Mouse (Mus musculus): ENCODE measurements at regions not wholly inside any gene's neighbourhood (a gene's known extent, or its start where the extent isn't known, plus 50 kb on each side); places are given as distances from the start of the nearest gene placed in this dataset.

GRCm38 (mm10) chr13:28797617-28798475 is 155.7 kb downstream of the Sox4 start:
- DNase-seq (ENCODE audit: low read depth, low spot score) = no peak

- DNase-seq (ENCODE audit: low read depth, low spot score) = no peak
Observed at GRCm38 (mm10) chr13:28795274-28795673, 158.2 kb downstream of the Sox4 start.

GRCm38 (mm10) chr13:28794547-28794946 is 159.0 kb downstream of the Sox4 start:
- no peak for DNase-seq (ENCODE audit: low read depth, low spot score)

DNA sequence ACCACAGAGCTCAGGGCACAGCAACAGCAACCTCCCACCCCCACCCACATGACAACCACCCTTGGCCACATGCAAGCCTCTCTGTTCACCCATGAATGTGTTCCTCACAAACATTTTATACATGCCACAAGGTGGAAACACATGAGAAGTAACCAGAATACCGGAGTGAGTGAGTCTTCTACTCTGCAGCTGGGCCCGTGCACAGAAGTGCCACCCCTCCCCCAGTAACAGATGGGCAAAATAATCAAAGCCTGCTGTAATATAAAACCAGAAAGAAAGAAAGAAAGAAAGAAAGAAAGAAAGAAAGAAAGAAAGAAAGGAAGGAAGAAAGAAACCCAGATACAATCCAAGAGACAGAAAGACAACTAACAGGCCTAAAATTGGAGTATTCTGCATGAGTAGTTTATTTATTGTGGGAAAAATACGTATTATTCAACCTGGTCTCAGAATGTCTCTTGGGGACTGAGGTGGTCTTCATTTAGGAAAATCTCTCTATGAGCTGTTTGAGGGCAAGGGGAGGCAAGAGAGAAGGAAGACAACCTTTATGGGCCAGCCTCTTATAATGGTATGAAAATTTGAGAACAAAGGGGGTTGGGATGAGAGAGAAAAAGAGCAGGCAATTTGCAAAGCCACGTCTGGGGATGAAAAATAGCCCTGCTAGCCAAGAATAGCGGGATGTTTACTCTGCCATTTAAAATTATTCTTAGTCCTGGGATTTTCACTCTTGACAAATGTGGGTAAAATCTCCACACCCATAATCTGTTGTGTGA is 160.2 kb downstream of the Sox4 start:
- DNase-seq (ENCODE audit: low read depth, low spot score) = peak; percentile 54

- DNase-seq (ENCODE audit: low read depth, low spot score) = no peak
Observed at GRCm38 (mm10) chr13:28792461-28793165, 160.9 kb downstream of the Sox4 start.

DNA sequence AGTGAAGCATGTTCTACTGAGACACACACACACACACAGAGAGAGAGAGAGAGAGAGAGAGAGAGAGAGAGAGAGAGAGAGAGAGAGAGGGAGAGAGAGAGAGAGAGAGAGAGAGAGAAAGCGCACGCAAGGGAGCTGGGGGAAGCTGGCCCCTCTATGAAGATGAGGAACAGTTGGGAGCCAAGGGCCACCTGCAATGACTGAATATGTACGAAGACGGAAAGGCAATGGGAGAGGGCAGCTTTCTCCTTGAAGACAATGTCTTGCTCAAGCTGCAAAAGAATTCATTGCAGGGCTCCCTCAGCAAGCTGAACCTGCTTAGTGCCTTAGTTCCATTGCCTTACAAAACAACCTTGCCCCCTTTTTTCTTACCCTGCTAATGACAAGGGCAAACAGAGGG is 163.1 kb downstream of the Sox4 start:
- no peak for DNase-seq (ENCODE audit: low read depth, low spot score)

- DNase-seq (ENCODE audit: low read depth, low spot score) = no peak
Observed at GRCm38 (mm10) chr13:28787331-28787643, 166.2 kb downstream of the Sox4 start.

- peak; percentile 66 for DNase-seq (ENCODE audit: low read depth, low spot score)
Observed at GRCm38 (mm10) chr13:28786629-28787330, 166.7 kb downstream of the Sox4 start.

DNA sequence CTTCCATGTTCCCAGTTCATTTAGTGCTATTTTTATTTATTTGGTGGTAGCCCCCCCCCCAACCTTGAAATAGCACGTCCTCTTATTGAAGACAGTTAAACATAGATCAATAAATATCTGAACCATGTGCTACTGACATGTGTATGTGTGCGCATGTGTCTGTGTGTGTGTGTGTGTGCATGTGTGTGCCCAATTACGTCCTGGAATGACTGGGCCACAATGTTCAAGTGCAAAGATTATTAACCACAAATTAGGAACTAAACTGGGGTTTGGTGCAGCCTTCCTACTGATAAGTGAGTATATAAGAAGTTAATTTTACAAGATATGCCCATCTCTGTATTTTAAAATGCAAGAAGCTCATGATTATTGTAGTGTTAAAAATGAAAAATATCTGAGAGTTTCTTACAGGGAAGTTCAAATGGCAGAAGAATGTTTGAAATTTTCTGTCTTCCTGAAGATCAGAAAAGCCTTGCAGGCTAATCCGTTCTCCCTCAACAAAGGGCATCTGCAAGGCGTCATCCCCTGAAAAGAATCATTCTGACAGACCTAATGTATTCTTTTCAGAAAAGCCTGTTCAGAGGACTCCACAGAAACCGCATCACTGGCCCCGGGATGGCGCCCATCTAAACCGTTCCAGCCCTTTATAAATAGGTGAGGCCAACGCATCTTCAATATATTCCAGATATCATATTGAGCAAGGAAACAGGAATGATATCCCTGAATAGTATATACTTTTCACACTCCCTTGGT is 170.8 kb downstream of the Sox4 start:
- no peak for DNase-seq (ENCODE audit: low read depth, low spot score)

DNA sequence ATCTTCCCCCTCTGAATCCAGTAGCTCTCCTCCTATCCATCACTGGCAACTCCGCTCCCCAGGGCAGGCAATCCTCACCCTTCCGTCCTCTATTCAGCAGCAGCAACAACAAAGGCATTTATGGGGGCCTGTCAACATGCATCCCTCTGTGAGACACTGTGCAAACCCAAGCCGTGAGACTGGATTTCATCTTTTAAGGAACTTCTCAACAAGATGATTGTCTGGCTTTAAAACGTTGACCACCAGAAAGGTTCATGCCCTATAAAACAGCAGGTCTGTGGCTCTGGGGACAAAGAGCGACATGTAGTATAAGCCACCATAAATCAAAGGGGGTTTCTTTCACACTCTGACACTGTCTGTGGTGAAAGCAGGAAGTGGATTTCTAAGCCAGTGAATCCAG is 171.4 kb downstream of the Sox4 start:
- peak; percentile 78 for DNase-seq (ENCODE audit: low read depth, low spot score)

- DNase-seq (ENCODE audit: low read depth, low spot score) = no peak
Observed at GRCm38 (mm10) chr13:28781660-28782059, 171.9 kb downstream of the Sox4 start.

DNA sequence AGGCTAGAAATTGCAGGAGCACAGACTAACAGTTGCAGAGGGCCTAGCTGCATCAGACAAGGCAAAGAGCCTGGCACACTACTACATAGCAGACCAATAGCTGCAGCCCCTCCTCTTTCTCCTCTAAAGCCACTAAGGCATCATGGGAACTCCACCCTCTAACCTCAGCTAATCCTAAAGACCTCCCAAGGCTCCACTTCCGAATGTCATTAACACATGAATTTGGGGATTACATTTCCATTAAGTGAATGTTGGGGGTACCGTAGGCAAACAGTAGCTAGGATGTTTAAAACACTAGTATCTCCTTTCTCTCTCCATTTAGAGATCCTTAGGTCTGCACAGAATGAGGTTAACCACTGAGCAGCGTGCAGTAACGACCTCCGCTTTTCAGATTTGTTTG is 173.1 kb downstream of the Sox4 start:
- no peak for DNase-seq (ENCODE audit: low read depth, low spot score)

DNA sequence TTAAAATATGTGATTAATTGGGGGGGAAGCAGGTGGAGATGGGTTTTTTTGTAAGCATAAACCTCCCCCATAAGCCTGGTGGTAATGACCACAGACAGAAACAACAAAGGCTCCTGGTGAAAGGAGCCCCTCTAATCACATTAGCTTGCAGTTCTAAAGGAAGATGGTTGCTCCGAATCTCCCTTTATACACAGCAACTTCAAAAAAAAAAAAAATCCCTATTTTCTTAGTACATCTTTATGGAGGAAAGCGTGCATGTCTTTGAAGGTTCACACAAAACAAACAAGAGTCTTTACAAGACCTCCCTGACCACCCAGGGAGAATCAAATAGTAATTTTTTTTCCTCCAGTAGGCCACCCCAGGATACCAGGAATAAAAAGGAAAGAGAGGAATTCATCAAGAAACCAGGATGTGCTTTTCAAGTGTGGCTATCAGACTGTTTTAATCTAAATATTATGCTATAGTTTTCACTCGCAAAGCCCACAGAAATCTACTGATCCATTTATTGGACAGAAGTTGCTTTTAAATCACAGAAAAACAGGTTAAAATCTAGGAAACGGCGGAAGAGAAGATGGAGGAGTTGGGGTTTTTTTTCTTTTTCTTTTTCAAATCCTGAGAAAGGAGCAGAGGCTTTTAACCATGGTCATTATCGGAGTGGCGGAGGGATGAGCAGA is 178.2 kb downstream of the Sox4 start:
- no peak for DNase-seq (ENCODE audit: low read depth, low spot score)

- no peak for DNase-seq (ENCODE audit: low read depth, low spot score)
Observed at GRCm38 (mm10) chr13:28774649-28775048, 178.9 kb downstream of the Sox4 start.

DNA sequence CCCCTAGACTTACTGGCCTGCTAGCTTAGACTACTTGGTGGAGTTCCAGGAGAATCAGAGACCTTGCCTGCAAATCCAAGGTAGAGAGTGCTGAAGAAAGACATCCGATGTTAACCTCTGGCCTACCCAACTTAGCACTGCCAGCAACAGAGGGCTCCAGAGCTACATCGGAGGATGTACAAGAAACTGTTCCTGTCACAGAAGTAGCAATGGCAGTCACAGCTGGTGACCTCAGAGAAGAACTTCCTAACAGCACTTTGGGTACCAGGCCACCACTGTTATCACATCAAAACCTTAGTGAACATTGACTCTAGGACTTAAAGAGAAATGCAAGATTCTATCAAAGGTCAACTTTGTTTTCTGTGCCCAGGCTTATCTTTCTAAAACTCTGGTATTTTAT is 180.0 kb downstream of the Sox4 start:
- DNase-seq (ENCODE audit: low read depth, low spot score) = no peak

DNA sequence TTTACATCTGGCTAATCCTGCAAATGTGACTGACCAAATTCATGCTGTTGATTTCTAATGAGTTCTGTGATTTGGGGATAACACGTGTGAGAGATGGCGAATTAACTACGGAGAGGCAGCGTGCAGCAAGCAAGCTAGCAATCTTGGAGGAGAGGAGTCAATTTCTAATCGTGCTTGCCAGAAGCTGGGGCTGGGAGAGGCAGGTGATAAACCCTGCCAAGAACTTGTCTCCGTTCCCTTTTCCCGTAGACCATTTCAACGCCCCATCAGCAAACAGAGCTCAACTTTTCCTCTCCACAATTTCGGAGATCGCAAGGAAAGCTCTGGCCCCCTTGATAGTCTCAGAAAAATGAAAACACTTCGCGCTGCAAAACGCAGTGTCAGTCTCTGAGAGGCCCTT is 183.0 kb downstream of the Sox4 start:
- no peak for DNase-seq (ENCODE audit: low read depth, low spot score)

DNA sequence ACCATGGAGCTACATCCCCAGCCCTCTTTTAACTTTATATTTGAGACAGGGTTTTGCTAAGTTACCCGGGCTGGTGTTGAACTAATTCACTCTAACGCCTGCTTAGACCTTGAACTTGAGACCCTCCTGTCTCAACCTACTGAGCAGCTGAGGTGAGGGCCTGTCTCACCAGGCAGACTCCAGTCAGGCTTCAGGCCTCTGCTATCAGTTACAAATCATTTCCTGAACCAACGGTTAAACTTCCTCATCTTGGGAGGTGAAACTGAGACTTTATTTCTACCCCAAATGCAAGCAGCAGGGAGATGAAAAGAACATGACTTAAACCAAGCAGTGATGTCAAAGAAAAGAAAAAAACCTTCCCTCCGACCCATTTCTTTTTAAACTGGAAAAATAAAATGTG is 183.5 kb downstream of the Sox4 start:
- DNase-seq (ENCODE audit: low read depth, low spot score) = no peak

DNA sequence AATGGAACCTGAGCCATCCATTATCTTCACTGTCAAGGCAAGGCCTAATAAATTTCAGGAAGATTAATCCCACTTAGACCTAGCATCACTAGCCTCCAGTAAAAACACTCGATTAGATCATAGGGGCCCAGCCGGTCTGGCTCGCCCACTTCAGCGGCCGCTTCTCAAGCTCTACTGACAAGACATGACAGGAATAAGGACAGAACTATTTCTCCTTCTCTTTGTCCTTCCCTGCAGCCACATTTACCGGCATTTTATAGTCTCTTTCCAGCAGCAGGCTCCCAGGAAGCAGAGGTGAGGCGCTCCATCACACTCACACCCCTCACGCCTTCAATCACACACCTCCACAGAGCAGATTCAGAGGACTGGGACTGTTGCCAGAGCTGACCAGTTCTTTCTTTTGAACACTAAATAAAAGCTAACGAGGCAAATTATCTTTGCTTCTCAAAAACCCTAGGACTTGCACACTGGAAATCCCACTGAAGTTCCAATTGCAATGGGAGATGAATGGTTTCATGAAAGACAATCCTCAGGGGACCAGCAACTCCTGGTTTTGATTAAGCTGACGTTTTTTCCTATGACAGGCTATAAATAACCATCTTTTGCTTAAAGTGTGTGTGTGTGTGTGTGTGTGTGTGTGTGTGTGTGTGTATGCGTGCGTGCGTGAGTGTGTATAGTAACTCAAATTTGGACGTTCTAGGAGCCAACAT is 184.6 kb downstream of the Sox4 start:
- DNase-seq (ENCODE audit: low read depth, low spot score) = peak; percentile 75

GRCm38 (mm10) chr13:28762555-28762954 is 191.0 kb downstream of the Sox4 start:
- no peak for DNase-seq (ENCODE audit: low read depth, low spot score)

DNA sequence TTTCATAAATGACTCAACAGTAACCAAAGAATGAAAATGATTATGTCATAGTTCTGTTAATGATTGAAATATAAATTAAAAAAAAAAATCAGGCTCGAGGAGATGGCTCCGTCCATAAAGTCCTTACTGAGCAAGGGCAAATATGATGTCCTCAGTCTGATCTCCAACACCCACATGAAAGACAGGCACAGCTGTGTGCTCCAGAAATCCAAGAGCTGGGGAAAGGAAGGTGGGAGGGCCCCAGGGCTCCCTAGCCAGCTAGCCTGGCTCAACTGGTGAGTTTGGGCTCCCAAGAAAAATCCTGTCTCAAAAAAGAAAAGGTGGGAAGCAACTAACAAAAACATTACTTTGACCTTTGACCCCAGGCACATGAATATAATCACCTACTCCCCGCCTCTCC is 194.5 kb downstream of the Sox4 start:
- no peak for DNase-seq (ENCODE audit: low read depth, low spot score)

All from mesoderm, embryonic 11.5 days (tissue).